Mouse (Mus musculus) embryonic fibroblast, embryonic 13.5 days (primary cell): ENCODE measurements around the gene Timmdc1.

Experiments used
- CTCF ChIP-seq: IDR thresholded peaks from 2 replicates; pipeline ENCODE4 v1.5.1; 2011; ENCODE audit warnings: mild to moderate bottlenecking, control low read depth, low read length, moderate library complexity, borderline replicate concordance; ENCODE audit not compliant: insufficient read depth
- POLR2A ChIP-seq: IDR thresholded peaks from 2 replicates; pipeline ENCODE4 v1.6.1; 2011; ENCODE audit warnings: low read depth, mild to moderate bottlenecking, control low read depth, low read length, moderate library complexity

DNA sequence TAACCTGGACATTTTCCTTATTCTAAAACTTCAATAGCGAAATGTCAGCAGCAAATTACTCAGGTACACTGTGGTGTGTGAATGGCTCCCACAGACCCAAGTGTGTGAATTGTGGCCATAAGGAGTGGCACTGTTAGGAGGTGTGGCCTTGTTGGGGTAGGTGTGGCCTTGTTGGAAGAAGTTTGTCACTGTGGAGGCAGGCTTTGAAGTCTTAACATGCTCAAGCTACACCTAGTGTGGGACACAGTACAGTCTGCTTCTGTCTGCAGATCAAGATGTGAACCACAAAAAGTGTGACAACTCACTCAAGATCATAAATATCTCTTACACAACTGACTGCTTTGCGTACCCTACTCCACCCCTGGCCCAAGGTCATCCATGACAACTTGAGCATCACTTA lies 11.6 kb downstream of the Timmdc1 start:
- TF ChIP-seq CTCF = no peak
- no peak for TF ChIP-seq POLR2A
